Mouse (Mus musculus) stomach, postnatal 0 days (tissue): Measurements from ENCODE around the gene Csk. TPM values are rescaled to one million over a fixed set of nuclear protein-coding genes. Genes with fewer than 3 reads are reported as not detected.
A peak's percentile ranks its signal among the peaks of the same experiment; 100 is the strongest.

Experiments used
- ATAC-seq: fragments of 200-750 bp; cut with Nextera tagmentation; 2 replicates; pipeline ENCODE4 v1.8.0; 2017; ENCODE audit not compliant: low FRiP score, low TSS enrichment
- DNase-seq: peaks from one replicate; pipeline ENCODE4 v3.0.0-alpha.2; 2016; ENCODE audit warnings: low spot score
- H3K27ac ChIP-seq: fragments of 300-500 bp; sonication (generic); replicated peaks from 2 replicates; pipeline ENCODE4 v1.5.1; 2014; ENCODE audit warnings: mild to moderate bottlenecking, control low read depth
- H3K27me3 ChIP-seq: fragments of 300-500 bp; sonication (generic); 2 replicates; pipeline ENCODE4 v1.6.1; 2014; ENCODE audit warnings: low read length; ENCODE audit not compliant: control insufficient read depth, insufficient read depth
- H3K36me3 ChIP-seq: fragments of 300-500 bp; sonication (generic); 2 replicates; pipeline ENCODE4 v1.6.1; 2014; ENCODE audit warnings: low read length, mixed read lengths; ENCODE audit not compliant: control insufficient read depth, insufficient read depth
- H3K4me1 ChIP-seq: fragments of 300-500 bp; sonication (generic); replicated peaks from 2 replicates; pipeline ENCODE4 v1.6.1; 2014; ENCODE audit warnings: antibody characterized with exemption; ENCODE audit not compliant: control insufficient read depth, insufficient read depth
- H3K4me2 ChIP-seq: fragments of 300-500 bp; sonication (generic); replicated peaks from 2 replicates; pipeline ENCODE4 v1.6.1; 2014; ENCODE audit warnings: low read depth, mild to moderate bottlenecking, control low read depth, moderate library complexity
- H3K4me3 ChIP-seq: fragments of 300-500 bp; sonication (generic); 2 replicates; pipeline ENCODE4 v1.5.1; 2014; ENCODE audit warnings: low read depth, low read length, control low read depth
- H3K9ac ChIP-seq: fragments of 300-500 bp; sonication (generic); 2 replicates; pipeline ENCODE4 v1.6.1; 2014; ENCODE audit warnings: mild to moderate bottlenecking, low read length, control low read depth, mixed read lengths
- H3K9me3 ChIP-seq: fragments of 300-500 bp; sonication (generic); 2 replicates; pipeline ENCODE4 v1.6.1; 2016; ENCODE audit warnings: low read length; ENCODE audit not compliant: control insufficient read depth
- CTCF ChIP-seq: IDR thresholded peaks from 2 replicates; pipeline ENCODE4 v1.5.1; 2016; ENCODE audit warnings: antibody characterized with exemption, low read depth, mild to moderate bottlenecking, moderate library complexity
- EP300 ChIP-seq: optimal IDR thresholded peaks from 2 replicates; pipeline ENCODE3; 2016; ENCODE audit warnings: antibody characterized with exemption
- WGBS: fragments of 180-500 bp; shearing (Covaris S2); extraction: QIAGEN DNeasy Blood & Tissue Kit; methylation state at CpG from one replicate; pipeline ENCODE4 v1.1.7; 2014; 5-methylcytosine and 5-hydroxymethylcytosine counted together
- polyA plus RNA-seq: library from polyadenylated mRNA; unstranded; fragments of >200 nt; fragmentation: Nextera tagmentation; extraction: Ambion mirVana; gene quantifications from 2 replicates; pipeline ENCODE4 v1.2.1, GENCODE M21; 2015

Gene Csk
- polyA plus RNA-seq, 1 experiment from 2014 or later, result 20.7 TPM

DNA sequence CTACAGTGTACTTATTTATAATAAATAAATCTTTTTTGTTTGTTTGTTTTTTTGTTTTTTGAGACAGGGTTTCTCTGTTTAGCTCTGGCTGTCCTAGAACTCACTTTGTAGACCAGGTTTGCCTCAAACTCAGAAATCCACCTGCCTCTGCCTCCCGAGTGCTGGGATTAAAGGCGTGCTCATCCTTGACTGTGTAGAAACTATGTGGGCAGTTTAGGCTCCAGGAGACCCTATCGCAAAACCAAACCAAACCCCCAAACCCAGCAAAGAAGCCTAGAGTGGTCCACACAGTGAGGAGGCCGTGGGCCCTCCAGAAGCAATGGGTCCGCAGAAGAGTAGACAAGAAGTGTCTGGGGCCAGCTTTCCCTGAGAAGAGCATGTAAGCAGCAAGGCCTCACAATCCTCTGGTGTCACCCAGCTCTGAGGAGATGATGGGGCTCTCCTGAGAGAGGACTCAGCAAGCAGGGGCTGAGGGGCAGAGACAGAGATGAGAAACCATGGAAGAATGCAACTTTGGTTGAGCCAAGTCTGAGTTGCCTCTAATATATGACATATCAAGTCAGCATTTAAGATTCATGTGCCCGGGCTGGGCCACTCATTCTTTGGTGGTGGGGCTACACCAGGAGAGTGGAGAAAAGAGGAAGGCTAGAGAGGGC lies 3.2 kb downstream of the Csk start:
- Histone ChIP-seq H3K4me1 (no peaks in the 10 kb centered on the region), H3K27ac (0 out of 2 replicates have a peak overlapping the region, but pooled peaks have one; percentile 35), H3K4me3 (no peak overlapping the region), H3K9me3 (no peaks in the 10 kb centered on the region), H3K36me3 (no peaks in the 10 kb centered on the region), H3K27me3 (no peaks in the 10 kb centered on the region), H3K9ac (no peak overlapping the region), H3K4me2 (no peak overlapping the region)
- DNase-seq (no peak), ATAC-seq (no peak)
- 86% methylated on average over 6 of the region's 6 CpGs for WGBS
- TF ChIP-seq EP300 (no peak), CTCF (no peak)

DNA sequence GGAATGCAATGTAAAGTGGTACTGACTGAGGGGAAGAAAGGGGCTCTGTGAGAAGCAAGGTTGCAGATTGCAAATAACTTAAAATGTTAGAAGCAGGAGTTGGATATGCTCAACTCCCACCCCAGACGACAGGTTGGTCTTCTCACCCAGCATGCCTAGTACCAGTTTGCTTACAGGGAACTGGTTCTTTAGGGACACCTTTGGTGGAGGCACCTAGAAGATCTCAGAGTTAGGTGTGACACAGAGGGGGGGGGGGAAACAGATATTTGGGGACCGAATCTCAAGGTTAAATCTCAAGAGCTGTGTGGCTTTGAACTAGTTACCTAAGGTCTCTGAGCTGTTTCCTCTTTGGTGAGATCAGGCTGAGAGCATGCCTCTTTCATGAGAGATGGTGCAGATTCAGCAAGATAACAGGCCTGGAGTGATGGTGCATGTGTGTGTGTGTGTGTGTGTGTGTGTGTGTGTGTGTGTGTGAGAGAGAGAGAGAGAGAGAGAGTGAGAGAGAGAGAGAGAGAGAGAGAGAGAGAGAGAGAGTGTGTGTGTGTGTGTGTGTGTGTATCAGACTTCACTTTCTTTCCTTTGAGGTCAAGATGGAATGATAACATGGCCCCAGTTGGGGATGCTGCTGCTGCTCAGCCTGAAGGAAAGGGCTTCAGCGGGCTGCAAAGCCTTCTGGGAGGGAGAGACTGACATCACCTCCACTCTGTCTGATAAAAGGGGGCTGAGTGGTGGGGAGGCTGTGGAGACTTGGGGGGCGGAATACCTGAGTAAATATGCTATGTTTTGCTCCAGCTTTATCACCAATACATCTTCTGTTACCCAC lies 5.9 kb downstream of the Csk start:
- Histone ChIP-seq H3K4me1 (peaks cover 7% of the 10 kb centered on the region), H3K9ac (no peak overlapping the region), H3K4me3 (no peak overlapping the region), H3K36me3 (no peaks in the 10 kb centered on the region; the same call in 1 of the 2 replicates), H3K27ac (0 out of 2 replicates have a peak overlapping the region, but pooled peaks have one; percentile 24), H3K4me2 (no peak overlapping the region), H3K9me3 (no peaks in the 10 kb centered on the region), H3K27me3 (no peaks in the 10 kb centered on the region)
- DNase-seq, result no peak
- peak; percentile 8; the same call in 1 of the 2 replicates for ATAC-seq
- TF ChIP-seq CTCF (no peak), EP300 (no peak)
- 70% methylated on average over 4 of the region's 4 CpGs for WGBS

DNA sequence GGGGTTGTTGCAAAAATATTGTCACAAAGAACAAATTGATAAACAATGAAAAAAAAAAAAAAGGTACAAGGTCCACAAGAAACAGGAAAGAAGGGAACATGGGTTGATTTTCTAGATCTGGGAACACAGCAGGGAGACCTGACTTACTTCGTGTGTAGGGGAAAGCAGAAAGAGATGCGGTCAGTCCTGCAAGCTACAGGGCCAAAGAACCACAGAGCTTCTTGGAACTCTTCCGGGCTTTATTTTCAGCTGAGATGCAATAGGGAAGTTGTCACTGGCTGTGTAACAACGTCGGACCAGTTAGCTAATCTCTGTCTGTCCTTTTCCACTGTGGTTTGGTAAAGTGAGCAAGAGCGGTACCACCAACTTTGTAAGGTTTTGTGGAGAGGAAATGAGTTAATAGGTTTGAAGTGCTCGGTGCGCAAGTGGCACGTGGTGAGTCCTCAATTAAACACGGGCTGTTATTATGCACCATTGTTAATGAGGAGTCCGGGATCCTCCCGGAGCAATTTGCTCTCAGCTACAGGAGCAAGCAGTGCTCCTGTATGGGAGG lies 6.8 kb downstream of the Csk start:
- H3K27ac ChIP-seq, result no peak overlapping the region
- H3K4me2 ChIP-seq, result no peak overlapping the region
- 71% methylated on average over 12 of the region's 12 CpGs for WGBS
- DNase-seq, result no peak
- no peak for ATAC-seq
- peaks cover 7% of the 10 kb centered on the region for H3K4me1 ChIP-seq
- H3K36me3 ChIP-seq, result no peaks in the 10 kb centered on the region; the same call in 1 of the 2 replicates
- H3K9ac ChIP-seq, result no peak overlapping the region
- H3K9me3 ChIP-seq, result no peaks in the 10 kb centered on the region
- H3K27me3 ChIP-seq, result no peaks in the 10 kb centered on the region
- TF ChIP-seq EP300 (no peak), CTCF (no peak)
- H3K4me3 ChIP-seq, result no peak overlapping the region

DNA sequence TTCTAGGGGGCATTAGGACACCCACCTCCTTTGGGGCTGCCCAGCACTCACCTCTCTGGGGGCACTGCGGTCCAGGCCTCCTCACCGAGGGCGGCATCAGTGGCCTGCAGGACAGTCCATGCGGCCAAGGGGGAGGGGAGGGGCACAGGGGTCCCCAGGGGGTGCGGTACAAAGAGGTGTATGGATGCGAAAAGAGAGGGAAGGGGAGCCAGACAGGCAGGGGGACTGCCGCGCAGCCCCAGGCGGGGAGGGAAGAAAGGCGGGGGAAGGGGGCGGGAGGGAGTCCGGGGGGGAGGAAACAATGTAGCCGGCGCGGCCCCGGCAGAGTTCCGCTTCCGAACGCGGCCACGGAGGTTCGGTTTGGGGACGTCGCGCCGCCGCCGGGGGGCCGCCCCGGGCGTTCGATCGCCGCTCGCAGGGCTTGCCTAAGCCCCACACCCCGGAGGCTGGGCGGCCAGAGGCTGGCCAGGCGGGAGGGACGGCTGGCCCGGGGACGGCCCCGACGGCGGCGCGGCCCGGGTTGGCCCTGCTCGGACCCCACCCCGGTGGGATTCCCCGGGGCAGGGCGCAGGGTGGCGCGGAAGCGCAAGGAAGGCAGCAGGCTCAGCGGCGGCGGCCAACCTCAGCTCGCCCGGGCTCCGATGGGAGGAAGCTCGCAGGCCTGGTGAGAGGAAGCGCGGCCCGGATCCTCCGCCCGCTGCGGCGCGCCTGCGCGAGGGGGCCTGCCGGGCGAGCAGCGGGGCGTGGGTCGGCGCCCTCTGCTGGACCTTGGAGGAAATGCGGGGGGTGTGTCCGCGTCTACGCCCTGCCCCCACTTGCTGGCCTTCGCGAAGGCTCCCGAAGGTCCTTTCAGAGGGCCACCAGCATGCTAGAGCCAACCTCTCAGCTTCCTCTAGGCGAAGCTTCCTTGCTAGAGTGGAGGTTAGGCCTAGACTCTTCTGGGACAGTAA lies 8.2 kb downstream of the Csk start:
- Histone ChIP-seq H3K4me1 (peaks cover 12% of the 10 kb centered on the region), H3K9me3 (no peaks in the 10 kb centered on the region), H3K36me3 (no peaks in the 10 kb centered on the region; the same call in 1 of the 2 replicates), H3K4me3 (peak overlapping the region; percentile 92), H3K9ac (peak overlapping the region; percentile 98), H3K27ac (peak overlapping the region; percentile 97), H3K27me3 (no peaks in the 10 kb centered on the region), H3K4me2 (peak overlapping the region; percentile 94)
- WGBS, result under 1% methylated on average over 58 of the region's 85 CpGs
- TF ChIP-seq CTCF (peak; percentile 81), EP300 (no peak)
- DNase-seq (peak; percentile 95), ATAC-seq (peak; percentile 85)

DNA sequence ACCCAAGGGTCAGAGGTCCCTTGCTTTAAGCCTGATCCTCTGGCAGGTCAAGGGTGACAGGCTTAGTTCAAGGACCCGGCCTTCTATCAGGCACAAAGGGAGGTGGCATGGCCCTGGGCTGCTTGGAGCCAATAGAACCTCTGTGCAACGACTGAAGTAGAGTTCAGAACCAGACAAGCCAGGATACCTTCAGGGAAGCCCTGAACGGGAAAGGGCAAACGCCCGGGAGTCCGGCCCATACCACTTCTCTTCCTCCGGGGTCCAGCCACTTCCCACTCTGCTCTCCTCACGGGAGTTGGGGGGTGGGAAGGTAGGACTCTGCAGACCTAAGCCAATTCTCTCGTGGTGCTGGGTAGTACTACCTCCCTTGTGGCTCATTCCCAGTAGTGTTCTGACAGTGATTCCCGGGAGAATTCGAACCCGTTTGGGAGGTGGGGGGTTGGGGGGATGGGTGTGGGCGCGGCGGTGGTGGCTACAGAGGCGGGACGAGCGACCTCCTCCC lies 8.9 kb downstream of the Csk start:
- no peak for DNase-seq
- H3K36me3 ChIP-seq, result no peaks in the 10 kb centered on the region; the same call in 1 of the 2 replicates
- no peak for TF ChIP-seq CTCF
- no peak for TF ChIP-seq EP300
- peak overlapping the region; percentile 92 for H3K4me3 ChIP-seq
- no peaks in the 10 kb centered on the region for H3K9me3 ChIP-seq
- H3K9ac ChIP-seq, result peak overlapping the region; percentile 98
- peaks cover 13% of the 10 kb centered on the region for H3K4me1 ChIP-seq
- H3K27me3 ChIP-seq, result no peaks in the 10 kb centered on the region
- ATAC-seq, result no peak; the same call in 1 of the 2 replicates
- H3K4me2 ChIP-seq, result peak overlapping the region; percentile 94
- H3K27ac ChIP-seq, result peak overlapping the region; percentile 97
- whole genome bisulfite sequencing, result under 1% methylated on average over 18 of the region's 18 CpGs
